Mouse (Mus musculus) bone marrow macrophage, adult 2 months (primary cell): ENCODE results near the gene Scube1. TPM values are rescaled to one million over a fixed set of nuclear protein-coding genes. Genes with fewer than 3 reads are reported as not detected.

Experiments used
- H3K27ac ChIP-seq: 2 replicates; pipeline ENCODE4 v1.5.1; 2012; ENCODE audit warnings: low read depth, low read length; ENCODE audit not compliant: insufficient read depth
- H3K4me1 ChIP-seq: 2 replicates; pipeline ENCODE4 v1.6.1; 2012; ENCODE audit warnings: low read length; ENCODE audit not compliant: control insufficient read depth, insufficient read depth
- H3K4me3 ChIP-seq: 2 replicates; pipeline ENCODE4 v1.5.1; 2012; ENCODE audit warnings: mild to moderate bottlenecking, low read length, moderate library complexity; ENCODE audit not compliant: insufficient read depth
- CTCF ChIP-seq: IDR thresholded peaks from 2 replicates; pipeline ENCODE4 v1.5.1; 2012; ENCODE audit warnings: low read depth, mild to moderate bottlenecking, low read length, moderate library complexity
- POLR2A ChIP-seq: IDR thresholded peaks from 2 replicates; pipeline ENCODE4 v1.6.1; 2012; ENCODE audit warnings: mild to moderate bottlenecking, low read depth, low read length, borderline replicate concordance
- polyA plus RNA-seq: library from polyadenylated mRNA; stranded (reverse); fragments of >200 nt; gene quantifications from 2 replicates; pipeline ENCODE4 v1.2.4, GENCODE M21; 2012; ENCODE audit not compliant: missing spikeins, insufficient read depth, insufficient read length

Scube1 gene
- polyA plus RNA-seq, 1 experiment = not detected

DNA sequence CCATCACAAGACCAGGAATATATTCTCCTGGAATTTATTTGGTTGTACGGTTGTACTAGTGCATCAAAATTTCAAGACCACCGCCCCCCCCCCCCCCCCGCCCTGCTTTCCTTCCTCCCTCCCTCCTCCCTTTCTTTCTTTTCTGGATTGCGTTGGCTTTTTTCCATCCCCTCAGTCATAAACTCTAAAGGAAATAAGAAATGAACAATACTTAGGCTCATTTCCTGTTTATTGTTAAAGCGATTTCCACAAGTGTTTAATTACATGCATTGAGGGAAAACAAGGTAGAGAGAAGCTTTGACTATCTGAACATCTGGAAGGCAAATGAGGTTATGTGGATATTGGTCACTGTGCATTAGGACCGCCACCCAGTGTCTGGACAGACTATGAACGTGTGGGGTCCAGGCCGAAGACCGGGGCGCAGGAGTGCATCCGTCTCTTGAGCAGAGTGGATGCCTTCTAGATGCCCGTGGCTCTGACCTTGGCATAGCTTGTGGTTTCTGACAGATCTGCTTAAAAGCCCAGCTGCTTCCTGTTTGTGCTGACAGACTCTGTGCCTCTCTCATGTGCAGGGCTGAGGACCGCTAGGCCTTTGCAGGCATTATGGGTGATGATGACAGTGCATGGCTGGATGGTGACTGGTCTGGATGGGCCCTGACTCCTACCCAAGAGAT is 122.3 kb downstream of the Scube1 start:
- H3K4me3 ChIP-seq = no peak overlapping the region
- peak overlapping the region; percentile 84 for H3K27ac ChIP-seq
- TF ChIP-seq CTCF (no peak), POLR2A (no peak)

GRCm38 (mm10) chr15:83601185-83601584 is 123.6 kb downstream of the Scube1 start:
- Histone ChIP-seq H3K27ac (no peak overlapping the region), H3K4me1 (peaks cover 24% of the 10 kb centered on the region), H3K4me3 (no peak overlapping the region)
- TF ChIP-seq POLR2A (no peak), CTCF (no peak)

More for the DNA sequence above, 122.3 kb downstream of the Scube1 start:
- H3K4me1 ChIP-seq = peaks cover 24% of the 10 kb centered on the region

DNA sequence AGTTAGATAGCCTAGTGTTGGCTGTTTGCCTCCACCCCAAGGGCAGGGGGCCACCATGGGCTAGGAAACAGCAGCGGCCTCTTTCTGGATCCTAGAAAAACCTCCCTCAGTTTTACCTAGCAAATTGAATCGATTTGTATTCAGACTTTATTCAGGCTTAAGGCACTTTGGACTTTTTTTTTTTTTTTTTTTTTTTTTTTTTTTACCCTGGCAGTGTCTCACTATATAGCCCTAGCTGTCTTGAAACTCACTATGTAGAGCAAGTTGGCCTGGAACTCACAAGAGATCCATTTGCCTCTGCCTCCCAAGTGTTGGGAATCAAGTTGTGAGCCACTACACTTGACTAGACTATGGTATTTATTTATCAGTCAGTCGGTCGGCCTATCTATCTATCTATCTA is 128.0 kb downstream of the Scube1 start:
- peaks cover 17% of the 10 kb centered on the region for H3K4me1 ChIP-seq
- TF ChIP-seq POLR2A (no peak), CTCF (no peak)
- no peak overlapping the region for H3K4me3 ChIP-seq
- no peak overlapping the region for H3K27ac ChIP-seq

GRCm38 (mm10) chr15:83595364-83595711 is 129.5 kb downstream of the Scube1 start:
- Histone ChIP-seq H3K4me1 (peaks cover 8% of the 10 kb centered on the region), H3K27ac (no peak overlapping the region), H3K4me3 (peak overlapping the region; percentile 82)
- TF ChIP-seq CTCF (no peak), POLR2A (peak; percentile 70; the same call in 1 of the 2 replicates)

DNA sequence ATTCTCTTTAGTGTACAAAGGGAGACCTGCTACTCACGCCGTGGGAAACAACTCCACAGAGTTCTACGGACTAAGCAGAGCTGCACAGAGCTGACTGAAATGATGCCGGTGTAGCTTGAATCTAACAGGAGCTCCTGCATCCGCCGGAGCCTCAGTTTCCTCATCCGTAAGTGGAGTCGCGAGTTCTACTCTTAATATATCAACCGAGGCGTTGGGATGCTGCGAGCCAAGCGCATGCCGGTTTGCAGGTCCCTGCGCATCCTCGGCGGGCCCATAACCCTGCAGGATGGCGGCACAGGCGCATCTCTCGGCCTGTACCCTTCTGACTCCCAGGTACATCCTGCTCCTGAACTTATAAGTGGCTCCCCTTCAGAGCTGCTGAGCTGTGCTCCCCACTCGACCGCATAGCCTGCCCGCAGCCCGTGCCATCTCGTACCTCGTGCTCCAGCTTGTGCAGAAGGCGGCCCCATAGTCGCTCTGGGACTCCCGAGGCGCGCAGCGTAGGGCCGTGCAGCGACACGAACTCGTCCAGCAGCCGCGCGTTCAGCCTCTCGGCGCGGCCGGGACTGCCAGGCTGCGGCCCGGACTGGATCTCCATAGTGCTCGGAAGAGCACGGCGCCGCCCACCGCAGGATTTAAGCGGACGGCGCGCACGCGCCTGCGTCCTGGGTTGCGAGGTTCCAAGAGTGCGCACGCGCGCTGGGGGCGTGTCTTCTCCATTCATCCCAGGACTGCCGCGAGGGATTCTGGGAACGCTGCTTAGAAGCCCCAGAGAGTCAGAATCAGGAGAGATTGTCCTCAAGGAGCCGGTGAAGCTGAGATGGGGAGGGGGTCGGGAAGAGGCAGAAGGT is 130.1 kb downstream of the Scube1 start, which contains the start of gene Ttll12:
Ttll12 (minus strand) TSS at position 645 of the 851 bp plus-strand sequence.
- H3K4me3 ChIP-seq = peak within 1 kb of the TSS; percentile 82
- no peak for TF ChIP-seq POLR2A
- TF ChIP-seq CTCF = no peak
- H3K27ac ChIP-seq = peak within 1 kb of the TSS; percentile 13; the same call in 1 of the 2 replicates
- H3K4me1 ChIP-seq = peaks cover 8% of the 10 kb centered on the region

- Histone ChIP-seq H3K27ac (no peak overlapping the region), H3K4me1 (peaks cover 8% of the 10 kb centered on the region), H3K4me3 (peak overlapping the region; percentile 82)
- TF ChIP-seq POLR2A = no peak
- no peak for TF ChIP-seq CTCF
Measured at GRCm38 (mm10) chr15:83593702-83594512, 130.9 kb downstream of the Scube1 start.

DNA sequence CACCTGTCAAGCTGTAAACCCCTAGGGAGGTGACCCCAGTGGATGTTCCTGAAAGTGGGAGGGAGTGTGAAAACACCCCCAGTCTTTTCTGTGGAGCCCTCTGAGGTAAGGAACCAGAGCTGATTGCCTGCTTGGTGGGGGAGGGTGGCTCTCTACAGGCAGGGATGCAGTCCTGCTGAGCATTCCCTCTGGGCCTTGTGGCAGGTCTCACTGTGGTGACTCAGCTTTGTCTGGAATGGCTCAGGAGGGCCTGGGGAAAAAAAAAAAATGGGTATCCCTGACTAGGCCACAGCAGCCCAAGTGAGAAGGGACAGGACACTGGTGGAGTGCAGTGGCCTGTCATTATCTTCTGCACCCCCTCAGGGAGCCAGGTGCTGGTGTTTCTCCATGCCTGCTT is 131.6 kb downstream of the Scube1 start:
- Histone ChIP-seq H3K4me3 (no peak overlapping the region), H3K4me1 (peaks cover 8% of the 10 kb centered on the region), H3K27ac (no peak overlapping the region)
- TF ChIP-seq POLR2A = no peak
- TF ChIP-seq CTCF = no peak

- no peak overlapping the region for H3K4me3 ChIP-seq
Measured at GRCm38 (mm10) chr15:83592260-83593188, 132.3 kb downstream of the Scube1 start.

More at GRCm38 (mm10) chr15:83592260-83593188, 132.3 kb downstream of the Scube1 start:
- TF ChIP-seq POLR2A (no peak), CTCF (no peak)
- peaks cover 8% of the 10 kb centered on the region for H3K4me1 ChIP-seq
- H3K27ac ChIP-seq = no peak overlapping the region
